Mouse (Mus musculus) liver, embryonic 14.5 days (tissue): ENCODE results near the gene Micu1. TPM values are rescaled to one million over a fixed set of nuclear protein-coding genes. Genes with fewer than 3 reads are reported as not detected.
A peak's percentile ranks its signal among the peaks of the same experiment; 100 is the strongest.

Experiments used
- ATAC-seq: fragments of 200-750 bp; cut with Nextera tagmentation; 2 replicates; pipeline ENCODE4 v1.8.0; 2017; ENCODE audit warnings: moderate number of reproducible peaks, mild to moderate bottlenecking, moderate library complexity; ENCODE audit not compliant: insufficient read depth
- DNase-seq, 3 experiments: peaks; one replicate each; pipeline ENCODE4 v3.0.0-alpha.2; 2012 to 2013; ENCODE audit warnings: low read depth in 3 of 3, low spot score in 3 of 3
- H3K27ac ChIP-seq: fragments of 300-500 bp; sonication (generic); 2 replicates; pipeline ENCODE4 v1.5.1; 2014; ENCODE audit warnings: moderate library complexity, mild to moderate bottlenecking, control low read depth, inconsistent platforms
- H3K27me3 ChIP-seq: fragments of 300-500 bp; sonication (generic); 2 replicates; pipeline ENCODE4 v1.6.1; 2014; ENCODE audit warnings: mild to moderate bottlenecking, low read length, moderate library complexity; ENCODE audit not compliant: control insufficient read depth, insufficient read depth
- H3K36me3 ChIP-seq: fragments of 300-500 bp; sonication (generic); replicated peaks from 2 replicates; pipeline ENCODE4 v1.6.1; 2014; ENCODE audit warnings: low read depth; ENCODE audit not compliant: control insufficient read depth, insufficient read depth
- H3K4me1 ChIP-seq, 2 experiments: fragments of 200-500 bp in 1 of 2; fragments of 300-500 bp in 1 of 2; sonication (generic) in 1 of 2; replicated peaks; 2 replicates each; pipeline ENCODE4 v1.6.1; 2012 to 2014; ENCODE audit warnings: antibody characterized with exemption in 1 of 2, inconsistent platforms in 1 of 2, low read length in 1 of 2; ENCODE audit not compliant: control insufficient read depth in 2 of 2, insufficient read depth in 2 of 2
- H3K4me2 ChIP-seq: fragments of 300-500 bp; sonication (generic); 2 replicates; pipeline ENCODE4 v1.6.1; 2014; ENCODE audit warnings: low read depth, mild to moderate bottlenecking, control low read depth, moderate library complexity
- H3K4me3 ChIP-seq, 2 experiments: fragments of 200-500 bp in 1 of 2; fragments of 300-500 bp in 1 of 2; sonication (generic) in 1 of 2; 2 replicates each; pipeline ENCODE4 v1.5.1; 2012 to 2014; ENCODE audit warnings: low read depth in 2 of 2, low read length in 2 of 2, mild to moderate bottlenecking in 2 of 2, control low read depth in 1 of 2, inconsistent platforms in 1 of 2, moderate library complexity in 1 of 2; ENCODE audit not compliant: insufficient read depth in 1 of 2
- H3K9ac ChIP-seq: fragments of 300-500 bp; sonication (generic); replicated peaks from 2 replicates; pipeline ENCODE4 v1.6.1; 2014; ENCODE audit warnings: mild to moderate bottlenecking, control low read depth, moderate library complexity
- H3K9me3 ChIP-seq: fragments of 300-500 bp; sonication (generic); 2 replicates; pipeline ENCODE4 v1.6.1; 2016; ENCODE audit warnings: low read length, mixed read lengths; ENCODE audit not compliant: control insufficient read depth
- CTCF ChIP-seq: IDR thresholded peaks from 2 replicates; pipeline ENCODE4 v1.5.1; 2016; ENCODE audit warnings: antibody characterized with exemption, low read depth, control low read depth
- EP300 ChIP-seq: IDR thresholded peaks from 2 replicates; pipeline ENCODE4 v1.6.1; 2016; ENCODE audit warnings: antibody characterized with exemption, low read depth
- WGBS: fragments of 180-500 bp; shearing (Covaris S2); extraction: QIAGEN DNeasy Blood & Tissue Kit; methylation state at CpG from one replicate; pipeline ENCODE4 v1.1.7; 2014; ENCODE audit not compliant: insufficient replicate concordance; 5-methylcytosine and 5-hydroxymethylcytosine counted together
- polyA plus RNA-seq, 2 experiments: library from polyadenylated mRNA; depleted of rRNA in 1 of 2; stranded (reverse) in 1 of 2; unstranded in 1 of 2; fragments of >200 nt; fragmentation: Nextera tagmentation in 1 of 2; extraction: Ambion mirVana in 1 of 2; gene quantifications; 2 replicates each; pipeline versions ENCODE4 v1.2.1 to v1.2.3; 2012 to 2014

Gene Micu1
- polyA plus RNA-seq, 2 experiments = 27.1 to 28.2 TPM

DNA sequence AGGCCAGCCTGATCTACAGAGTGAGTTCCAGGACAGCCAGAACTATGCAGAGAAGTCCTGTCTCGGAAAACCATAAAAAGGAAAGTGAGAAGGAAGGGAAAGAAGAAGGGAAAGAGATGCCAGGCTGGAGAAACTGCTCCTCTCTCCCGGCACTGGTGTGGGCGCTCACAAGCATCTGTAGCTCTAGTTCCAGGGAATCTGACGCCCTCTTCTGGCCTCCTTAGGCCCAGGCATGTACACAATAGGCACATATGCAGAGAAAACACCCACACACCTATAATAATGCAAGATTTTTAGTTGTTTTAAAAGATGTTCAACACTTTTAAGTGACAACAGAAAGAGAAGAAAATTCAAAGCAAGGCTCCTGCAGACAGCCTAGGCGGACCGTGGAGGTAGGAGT lies 144.1 kb downstream of the Micu1 start:
- no peak overlapping the region for H3K4me3 ChIP-seq
- no peak overlapping the region for H3K27ac ChIP-seq
- no peaks in the 10 kb centered on the region for H3K36me3 ChIP-seq
- TF ChIP-seq CTCF = peak; percentile 50
- no peak for TF ChIP-seq EP300
- DNase-seq = no peak
- H3K27me3 ChIP-seq = no peaks in the 10 kb centered on the region
- ATAC-seq = no peak
- H3K4me1 ChIP-seq = no peaks in the 10 kb centered on the region
- H3K4me2 ChIP-seq = no peak overlapping the region
- 67% methylated on average over 6 of the region's 6 CpGs for WGBS
- no peak overlapping the region for H3K9ac ChIP-seq
- H3K9me3 ChIP-seq = no peaks in the 10 kb centered on the region

DNA sequence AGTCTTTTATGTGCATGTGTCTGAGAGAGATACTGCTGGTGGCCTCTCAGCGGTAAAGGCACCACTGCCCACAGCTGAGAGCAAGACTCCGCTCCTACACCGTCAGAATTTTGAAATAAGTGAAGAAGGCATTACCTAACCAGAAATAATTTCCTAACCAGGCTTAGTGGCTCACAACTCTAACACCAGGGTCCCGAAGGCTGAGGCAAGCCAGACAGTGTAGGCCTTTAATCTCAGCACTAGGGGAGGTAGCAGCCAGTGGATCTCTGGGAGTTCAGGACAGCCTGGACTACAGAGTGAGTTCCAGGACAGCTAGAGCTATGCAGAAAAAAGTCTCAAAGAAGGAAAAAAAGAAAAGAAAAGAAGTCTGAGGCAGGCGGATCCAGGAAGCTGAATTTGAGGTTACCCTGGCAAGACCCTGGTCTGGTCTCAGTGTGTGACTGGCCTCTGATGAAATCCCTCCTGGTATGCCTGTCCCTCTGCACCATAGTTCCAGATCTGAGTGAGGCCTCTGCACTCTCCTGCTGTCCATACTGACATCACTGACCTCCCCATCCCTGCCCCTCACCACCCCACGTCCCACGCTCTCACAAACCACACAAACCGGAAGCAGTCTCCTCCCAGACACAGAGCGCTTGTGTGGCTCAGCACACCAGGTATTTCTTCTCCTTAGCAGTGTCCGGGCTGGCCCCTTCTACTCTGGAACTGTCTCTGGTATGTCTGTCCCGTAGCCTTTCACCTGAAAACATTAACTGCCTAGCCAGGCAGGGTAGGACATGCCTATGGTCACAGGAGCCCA lies 146.0 kb downstream of the Micu1 start:
- H3K36me3 ChIP-seq = no peaks in the 10 kb centered on the region
- no peak overlapping the region for H3K4me3 ChIP-seq
- no peak for ATAC-seq
- WGBS = 64% methylated on average over 11 of the region's 11 CpGs
- H3K27me3 ChIP-seq = no peaks in the 10 kb centered on the region
- no peaks in the 10 kb centered on the region for H3K4me1 ChIP-seq
- no peak for TF ChIP-seq EP300
- no peak for TF ChIP-seq CTCF
- no peak for DNase-seq
- no peak overlapping the region for H3K4me2 ChIP-seq
- H3K9me3 ChIP-seq = no peaks in the 10 kb centered on the region
- H3K27ac ChIP-seq = no peak overlapping the region
- no peak overlapping the region for H3K9ac ChIP-seq

DNA sequence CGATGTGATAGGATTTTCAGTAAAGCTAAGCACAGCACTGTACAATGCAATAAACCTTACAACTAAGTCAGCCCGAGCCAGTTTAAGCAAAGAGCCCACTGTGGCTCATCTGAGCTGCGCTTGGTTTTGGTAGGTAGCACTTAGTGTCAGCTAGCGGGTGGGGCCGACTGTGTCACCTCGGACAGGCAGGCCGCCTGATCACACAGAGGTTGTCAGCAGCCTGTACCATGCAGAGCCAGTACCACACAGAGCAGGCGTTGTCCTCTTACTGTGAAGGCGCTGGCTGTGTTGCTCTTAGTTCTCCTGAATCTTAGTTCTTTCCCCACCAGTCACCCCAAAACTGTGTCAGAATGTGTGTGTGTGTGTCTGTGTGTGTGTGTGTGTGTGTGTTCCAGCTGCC lies 146.7 kb downstream of the Micu1 start:
- no peaks in the 10 kb centered on the region for H3K4me1 ChIP-seq
- 62% methylated on average over 9 of the region's 9 CpGs for WGBS
- H3K4me3 ChIP-seq = no peak overlapping the region
- no peak overlapping the region for H3K27ac ChIP-seq
- no peak overlapping the region for H3K4me2 ChIP-seq
- no peaks in the 10 kb centered on the region for H3K9me3 ChIP-seq
- H3K9ac ChIP-seq = no peak overlapping the region
- TF ChIP-seq CTCF (no peak), EP300 (no peak)
- ATAC-seq (no peak), DNase-seq (no peak)
- H3K27me3 ChIP-seq = no peaks in the 10 kb centered on the region
- no peaks in the 10 kb centered on the region for H3K36me3 ChIP-seq

DNA sequence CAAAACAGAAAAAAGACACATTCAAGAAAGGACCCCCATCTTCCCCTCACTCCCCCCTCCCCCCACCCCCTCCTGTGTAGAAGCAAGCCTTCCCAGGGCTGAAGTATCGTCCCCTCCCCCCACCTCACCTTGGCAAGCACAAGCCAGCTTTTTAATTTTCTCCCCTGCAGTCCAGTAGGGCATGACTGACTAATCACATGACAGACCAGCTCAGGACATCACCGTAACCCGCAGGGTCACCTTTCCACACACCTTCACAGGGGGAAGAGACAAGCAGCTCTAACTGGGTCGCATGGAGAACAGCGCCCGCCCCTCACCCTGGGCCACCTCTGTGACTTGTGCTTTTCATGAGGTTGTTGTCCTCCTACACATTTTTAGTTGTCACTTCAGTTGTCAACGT lies 147.1 kb downstream of the Micu1 start:
- 84% methylated on average over 7 of the region's 7 CpGs for WGBS
- Histone ChIP-seq H3K4me2 (no peak overlapping the region), H3K9me3 (no peaks in the 10 kb centered on the region), H3K36me3 (no peaks in the 10 kb centered on the region), H3K4me3 (no peak overlapping the region), H3K27ac (no peak overlapping the region), H3K27me3 (no peaks in the 10 kb centered on the region), H3K4me1 (no peaks in the 10 kb centered on the region), H3K9ac (no peak overlapping the region)
- ATAC-seq = no peak
- no peak for DNase-seq
- TF ChIP-seq EP300 (no peak), CTCF (no peak)

DNA sequence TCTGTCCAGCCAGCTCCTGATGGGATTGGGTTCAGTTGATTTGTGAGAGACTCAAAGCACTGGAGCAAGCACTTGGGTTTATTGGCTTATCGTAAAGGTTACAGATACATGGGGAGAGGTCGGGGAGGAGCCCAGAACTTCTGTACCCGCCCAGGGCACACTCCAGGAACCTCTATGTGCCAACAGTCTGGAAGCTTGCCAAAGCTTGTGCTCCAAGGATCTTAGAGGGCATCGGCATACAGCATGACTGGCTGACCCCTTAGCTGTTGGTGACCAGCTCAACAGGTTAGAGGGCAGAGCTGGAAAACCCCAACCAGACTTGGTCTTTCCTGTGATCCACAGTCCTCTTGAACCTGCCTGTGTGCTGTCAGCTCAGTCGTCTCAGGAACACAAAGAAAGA lies 154.9 kb downstream of the Micu1 start:
- Histone ChIP-seq H3K27ac (no peak overlapping the region), H3K9ac (no peak overlapping the region), H3K4me1 (no peaks in the 10 kb centered on the region), H3K4me2 (no peak overlapping the region), H3K9me3 (no peaks in the 10 kb centered on the region), H3K4me3 (no peak overlapping the region), H3K36me3 (no peaks in the 10 kb centered on the region), H3K27me3 (no peaks in the 10 kb centered on the region)
- no peak for DNase-seq
- no peak for ATAC-seq
- no peak for TF ChIP-seq EP300
- TF ChIP-seq CTCF = no peak
- 69% methylated on average over 5 of the region's 5 CpGs for WGBS
